Mouse (Mus musculus) gastrocnemius, adult 8-10 months (tissue): ENCODE measurements around the gene Col4a1. TPM values are rescaled to one million over a fixed set of nuclear protein-coding genes. Genes with fewer than 3 reads are reported as not detected.

Source experiments
- DNase-seq, 2 experiments: peaks; one replicate each; pipeline ENCODE4 v3.0.0; 2022; ENCODE audit warnings: low spot score in 2 of 2
- total RNA-seq, 4 experiments: library from RNA; stranded (reverse); gene quantifications; 2 replicates each; pipeline ENCODE4 v1.2.4; 2022

Gene Col4a1
- total RNA-seq, 4 experiments from 2014 or later: 27.4 to 61.7 (median 46.3) TPM

- no peak for DNase-seq
These were observed 77.8 kb downstream of the Col4a1 start for GRCm38 (mm10) chr8:11234879-11235210.

GRCm38 (mm10) chr8:11234151-11234878, 78.3 kb downstream of the Col4a1 start:
- DNase-seq: no peak

GRCm38 (mm10) chr8:11233009-11233408, 79.6 kb downstream of the Col4a1 start:
- DNase-seq: no peak

GRCm38 (mm10) chr8:11230277-11230676, 82.3 kb downstream of the Col4a1 start:
- DNase-seq: no peak

- DNase-seq: no peak
These were observed 85.2 kb downstream of the Col4a1 start for GRCm38 (mm10) chr8:11227421-11227820.

- DNase-seq: no peak
These were observed 86.8 kb downstream of the Col4a1 start for GRCm38 (mm10) chr8:11225577-11226434.

GRCm38 (mm10) chr8:11224178-11224577, 88.4 kb downstream of the Col4a1 start:
- no peak for DNase-seq

- no peak for DNase-seq
These were observed 91.3 kb downstream of the Col4a1 start for GRCm38 (mm10) chr8:11221353-11221752.

GRCm38 (mm10) chr8:11219282-11219681, 93.3 kb downstream of the Col4a1 start:
- no peak for DNase-seq

- peak; percentile 21 to 30 for DNase-seq
These were observed 97.4 kb downstream of the Col4a1 start for GRCm38 (mm10) chr8:11215231-11215630.

- DNase-seq: no peak
These were observed 106.1 kb downstream of the Col4a1 start for GRCm38 (mm10) chr8:11206509-11206908.

- no peak for DNase-seq
These were observed 107.1 kb downstream of the Col4a1 start for GRCm38 (mm10) chr8:11205532-11205931.

- no peak for DNase-seq
These were observed 109.1 kb downstream of the Col4a1 start for GRCm38 (mm10) chr8:11203260-11204110.

GRCm38 (mm10) chr8:11198650-11199049, 114.0 kb downstream of the Col4a1 start:
- DNase-seq: no peak

- no peak for DNase-seq
These were observed 114.6 kb downstream of the Col4a1 start for GRCm38 (mm10) chr8:11197988-11198387.

GRCm38 (mm10) chr8:11197261-11197660, 115.4 kb downstream of the Col4a1 start:
- no peak for DNase-seq

- DNase-seq: no peak
These were observed 119.8 kb downstream of the Col4a1 start for GRCm38 (mm10) chr8:11192719-11193324.

- peak in 1 of 2 experiments; percentile 24 for DNase-seq
These were observed 124.9 kb downstream of the Col4a1 start for GRCm38 (mm10) chr8:11187581-11188271.

- DNase-seq: no peak
These were observed 126.2 kb downstream of the Col4a1 start for GRCm38 (mm10) chr8:11186456-11186855.

- DNase-seq: no peak
These were observed 127.0 kb downstream of the Col4a1 start for GRCm38 (mm10) chr8:11185672-11186071.

GRCm38 (mm10) chr8:11183611-11184031, 129.0 kb downstream of the Col4a1 start:
- DNase-seq: peak; percentile 68 to 80
